Mouse (Mus musculus): Measurements from ENCODE around the gene Mettl7a1. TPM values are rescaled to one million over a fixed set of nuclear protein-coding genes. Genes with fewer than 3 reads are reported as not detected.

Gene Mettl7a1
- polyA plus RNA-seq, 1 experiment from 2014 or later, result 3.8 TPM

Other genes starting within 250 kb of the Mettl7a1 start
- gene Atf1, start 76.3 kb upstream of the Mettl7a1 start, polyA plus RNA-seq (2014; fragmentation: Nextera tagmentation; extraction: Ambion mirVana), result 10.3 and 12.1 TPM in 2 replicates
- gene Tmprss12, start 23.3 kb upstream of the Mettl7a1 start, polyA plus RNA-seq (2014; fragmentation: Nextera tagmentation; extraction: Ambion mirVana), result not detected in 2 replicates
- gene Mettl7a3, start 30.8 kb downstream of the Mettl7a1 start, polyA plus RNA-seq (2014; fragmentation: Nextera tagmentation; extraction: Ambion mirVana), result not detected in 2 replicates
- not detected in 2 replicates for gene Methig1, start 49.0 kb downstream of the Mettl7a1 start, polyA plus RNA-seq (2014; fragmentation: Nextera tagmentation; extraction: Ambion mirVana)
- not detected in 2 replicates for gene Mettl7a2, start 49.1 kb downstream of the Mettl7a1 start, polyA plus RNA-seq (2014; fragmentation: Nextera tagmentation; extraction: Ambion mirVana)
- not detected in 2 replicates for gene Higd1c, start 60.4 kb downstream of the Mettl7a1 start, polyA plus RNA-seq (2014; fragmentation: Nextera tagmentation; extraction: Ambion mirVana)
- 0.07 TPM in 1 of 2 replicates, not detected in the other for gene Gm5475, start 118.0 kb downstream of the Mettl7a1 start, polyA plus RNA-seq (2014; fragmentation: Nextera tagmentation; extraction: Ambion mirVana)
- gene Slc11a2, start 120.9 kb downstream of the Mettl7a1 start, polyA plus RNA-seq (2014; fragmentation: Nextera tagmentation; extraction: Ambion mirVana), result 15.2 and 17.4 TPM in 2 replicates
- 40.5 and 43.1 TPM in 2 replicates for gene Letmd1, start 164.9 kb downstream of the Mettl7a1 start, polyA plus RNA-seq (2014; fragmentation: Nextera tagmentation; extraction: Ambion mirVana)
- 37.1 and 42.8 TPM in 2 replicates for gene Csrnp2, start 191.3 kb downstream of the Mettl7a1 start, polyA plus RNA-seq (2014; fragmentation: Nextera tagmentation; extraction: Ambion mirVana)
- 22.1 and 23.6 TPM in 2 replicates for gene Tfcp2, start 247.9 kb downstream of the Mettl7a1 start, polyA plus RNA-seq (2014; fragmentation: Nextera tagmentation; extraction: Ambion mirVana)

All from forebrain, embryonic 14.5 days (tissue).